Mouse (Mus musculus): ENCODE data around the gene Bag3. TPM values are rescaled to one million over a fixed set of nuclear protein-coding genes. Genes with fewer than 3 reads are reported as not detected.
A peak's percentile ranks its signal among the peaks of the same experiment; 100 is the strongest.
"Not testable (repeated sequence)": the region's sequence is repeated elsewhere in the genome, so short reads cannot be mapped to it uniquely, and the experiment has no call there.

The Bag3 gene
- polyA plus RNA-seq, 1 experiment, result 5.4 TPM

GRCm38 (mm10) chr7:128554502-128554901 lies 31.1 kb downstream of the Bag3 start:
- no peak overlapping the region for H3K27ac ChIP-seq (ENCODE audit: insufficient read depth, low read length)
- no peak overlapping the region for H3K4me3 ChIP-seq (ENCODE audit: insufficient read depth, low read length)
- TF ChIP-seq POLR2A (IDR thresholded peaks at IDR 0.05; ENCODE audit: extremely low read depth, insufficient read depth, low read length), result no peak
- TF ChIP-seq CTCF (IDR thresholded peaks at IDR 0.05; ENCODE audit: extremely low read depth, insufficient read depth, low read length), result no peak
- H3K4me1 ChIP-seq (ENCODE audit: control insufficient read depth, insufficient read depth, low read length), result peaks cover 9% of the 10 kb centered on the region

GRCm38 (mm10) chr7:128555141-128555750 lies 31.8 kb downstream of the Bag3 start:
- Histone ChIP-seq H3K4me3 (ENCODE audit: insufficient read depth, low read length) (no peak overlapping the region), H3K27ac (ENCODE audit: insufficient read depth, low read length) (no peak overlapping the region), H3K4me1 (ENCODE audit: control insufficient read depth, insufficient read depth, low read length) (peaks cover 7% of the 10 kb centered on the region)
- TF ChIP-seq CTCF (IDR thresholded peaks at IDR 0.05; ENCODE audit: extremely low read depth, insufficient read depth, low read length) (no peak), POLR2A (IDR thresholded peaks at IDR 0.05; ENCODE audit: extremely low read depth, insufficient read depth, low read length) (no peak)

GRCm38 (mm10) chr7:128556923-128557430 lies 33.6 kb downstream of the Bag3 start:
- Histone ChIP-seq H3K4me1 (ENCODE audit: control insufficient read depth, insufficient read depth, low read length) (peaks cover 2% of the 10 kb centered on the region; the same call in 1 of the 2 replicates), H3K27ac (ENCODE audit: insufficient read depth, low read length) (no peak overlapping the region), H3K4me3 (ENCODE audit: insufficient read depth, low read length) (no peak overlapping the region)
- TF ChIP-seq POLR2A (IDR thresholded peaks at IDR 0.05; ENCODE audit: extremely low read depth, insufficient read depth, low read length) (no peak), CTCF (IDR thresholded peaks at IDR 0.05; ENCODE audit: extremely low read depth, insufficient read depth, low read length) (no peak)

- Histone ChIP-seq H3K4me3 (ENCODE audit: insufficient read depth, low read length) (no peak overlapping the region), H3K4me1 (ENCODE audit: control insufficient read depth, insufficient read depth, low read length) (no peaks in the 10 kb centered on the region), H3K27ac (ENCODE audit: insufficient read depth, low read length) (no peak overlapping the region)
- peak; percentile 33 for TF ChIP-seq CTCF (IDR thresholded peaks at IDR 0.05; ENCODE audit: extremely low read depth, insufficient read depth, low read length)
- no peak for TF ChIP-seq POLR2A (IDR thresholded peaks at IDR 0.05; ENCODE audit: extremely low read depth, insufficient read depth, low read length)
Observed at GRCm38 (mm10) chr7:128563373-128563772, 40.0 kb downstream of the Bag3 start.

- TF ChIP-seq CTCF (IDR thresholded peaks at IDR 0.05; ENCODE audit: extremely low read depth, insufficient read depth, low read length) (no peak), POLR2A (IDR thresholded peaks at IDR 0.05; ENCODE audit: extremely low read depth, insufficient read depth, low read length) (no peak)
- H3K4me1 ChIP-seq (ENCODE audit: control insufficient read depth, insufficient read depth, low read length), result no peaks in the 10 kb centered on the region
- H3K27ac ChIP-seq (ENCODE audit: insufficient read depth, low read length), result no peak overlapping the region
- H3K4me3 ChIP-seq (ENCODE audit: insufficient read depth, low read length), result no peak overlapping the region
Observed at GRCm38 (mm10) chr7:128566311-128566710, 42.9 kb downstream of the Bag3 start.

- TF ChIP-seq CTCF (IDR thresholded peaks at IDR 0.05; ENCODE audit: extremely low read depth, insufficient read depth, low read length), result no peak
- H3K4me1 ChIP-seq (ENCODE audit: control insufficient read depth, insufficient read depth, low read length), result no peaks in the 10 kb centered on the region
- no peak overlapping the region for H3K4me3 ChIP-seq (ENCODE audit: insufficient read depth, low read length)
- H3K27ac ChIP-seq (ENCODE audit: insufficient read depth, low read length), result no peak overlapping the region
Observed at GRCm38 (mm10) chr7:128567561-128568244, 44.3 kb downstream of the Bag3 start.

GRCm38 (mm10) chr7:128569429-128569828 lies 46.0 kb downstream of the Bag3 start:
- not testable (repeated sequence) for H3K4me1 ChIP-seq (ENCODE audit: control insufficient read depth, insufficient read depth, low read length); H3K4me3 ChIP-seq (ENCODE audit: insufficient read depth, low read length); H3K27ac ChIP-seq (ENCODE audit: insufficient read depth, low read length)

- TF ChIP-seq CTCF (IDR thresholded peaks at IDR 0.05; ENCODE audit: extremely low read depth, insufficient read depth, low read length) (no peak), POLR2A (IDR thresholded peaks at IDR 0.05; ENCODE audit: extremely low read depth, insufficient read depth, low read length) (no peak)
- H3K27ac ChIP-seq (ENCODE audit: insufficient read depth, low read length), result no peak overlapping the region
- no peaks in the 10 kb centered on the region for H3K4me1 ChIP-seq (ENCODE audit: control insufficient read depth, insufficient read depth, low read length)
- no peak overlapping the region for H3K4me3 ChIP-seq (ENCODE audit: insufficient read depth, low read length)
Observed at GRCm38 (mm10) chr7:128569987-128570656, 46.7 kb downstream of the Bag3 start.

- H3K27ac ChIP-seq (ENCODE audit: insufficient read depth, low read length); H3K4me3 ChIP-seq (ENCODE audit: insufficient read depth, low read length); H3K4me1 ChIP-seq (ENCODE audit: control insufficient read depth, insufficient read depth, low read length): not testable (repeated sequence)
Observed at GRCm38 (mm10) chr7:128570657-128571056, 47.2 kb downstream of the Bag3 start.

GRCm38 (mm10) chr7:128572030-128572429 lies 48.6 kb downstream of the Bag3 start:
- no peak for TF ChIP-seq CTCF (IDR thresholded peaks at IDR 0.05; ENCODE audit: extremely low read depth, insufficient read depth, low read length)
- TF ChIP-seq POLR2A (IDR thresholded peaks at IDR 0.05; ENCODE audit: extremely low read depth, insufficient read depth, low read length), result no peak
- H3K4me1 ChIP-seq (ENCODE audit: control insufficient read depth, insufficient read depth, low read length), result no peaks in the 10 kb centered on the region
- H3K4me3 ChIP-seq (ENCODE audit: insufficient read depth, low read length), result no peak overlapping the region
- no peak overlapping the region for H3K27ac ChIP-seq (ENCODE audit: insufficient read depth, low read length)
